Mouse (Mus musculus) R1 (cell line): ENCODE results near the gene Ralgps2.

Source experiments
- DNase-seq: peaks from one replicate; pipeline ENCODE4 v3.0.0-alpha.2; 2018; ENCODE audit warnings: low read depth, low spot score

Gene Ralgps2

GRCm38 (mm10) chr1:156819236-156819635 is 120.2 kb downstream of the Ralgps2 start:
- DNase-seq: no peak

- DNase-seq: no peak
Measured at GRCm38 (mm10) chr1:156813485-156813884, 125.9 kb downstream of the Ralgps2 start.

GRCm38 (mm10) chr1:156812716-156813115 is 126.7 kb downstream of the Ralgps2 start:
- DNase-seq: no peak

GRCm38 (mm10) chr1:156811928-156812327 is 127.5 kb downstream of the Ralgps2 start:
- no peak for DNase-seq

- peak; percentile 8 for DNase-seq
Measured at GRCm38 (mm10) chr1:156808332-156808731, 131.1 kb downstream of the Ralgps2 start.

GRCm38 (mm10) chr1:156801276-156801675 is 138.2 kb downstream of the Ralgps2 start:
- no peak for DNase-seq

- no peak for DNase-seq
Measured at GRCm38 (mm10) chr1:156796251-156796650, 143.2 kb downstream of the Ralgps2 start.

GRCm38 (mm10) chr1:156789844-156790490 is 149.5 kb downstream of the Ralgps2 start:
- no peak for DNase-seq

- peak; percentile 59 for DNase-seq
Measured at GRCm38 (mm10) chr1:156787164-156787863, 152.1 kb downstream of the Ralgps2 start.

GRCm38 (mm10) chr1:156786074-156786473 is 153.4 kb downstream of the Ralgps2 start:
- DNase-seq: no peak

GRCm38 (mm10) chr1:156784974-156785373 is 154.5 kb downstream of the Ralgps2 start:
- DNase-seq: no peak

GRCm38 (mm10) chr1:156784116-156784515 is 155.3 kb downstream of the Ralgps2 start:
- peak; percentile 35 for DNase-seq

- DNase-seq: no peak
Measured at GRCm38 (mm10) chr1:156781971-156782850, 157.2 kb downstream of the Ralgps2 start.

- DNase-seq: no peak
Measured at GRCm38 (mm10) chr1:156781076-156781741, 158.2 kb downstream of the Ralgps2 start.

GRCm38 (mm10) chr1:156780234-156781005 is 159.0 kb downstream of the Ralgps2 start:
- no peak for DNase-seq

GRCm38 (mm10) chr1:156779595-156779994 is 159.8 kb downstream of the Ralgps2 start:
- no peak for DNase-seq

- no peak for DNase-seq
Measured at GRCm38 (mm10) chr1:156778977-156779376, 160.4 kb downstream of the Ralgps2 start.

- no peak for DNase-seq
Measured at GRCm38 (mm10) chr1:156777896-156778295, 161.5 kb downstream of the Ralgps2 start.

GRCm38 (mm10) chr1:156775983-156776382 is 163.4 kb downstream of the Ralgps2 start:
- no peak for DNase-seq

- DNase-seq: no peak
Measured at GRCm38 (mm10) chr1:156775190-156775589, 164.2 kb downstream of the Ralgps2 start.

- DNase-seq: no peak
Measured at GRCm38 (mm10) chr1:156770845-156771244, 168.6 kb downstream of the Ralgps2 start.
